Mouse (Mus musculus) right cerebral cortex, postnatal 14 days (tissue): ENCODE measurements around the gene Gm10964.
A peak's percentile ranks its signal among the peaks of the same experiment; 100 is the strongest.

Experiments
- DNase-seq: peaks from one replicate; pipeline ENCODE4 v3.0.0; 2022

The Gm10964 gene

DNA sequence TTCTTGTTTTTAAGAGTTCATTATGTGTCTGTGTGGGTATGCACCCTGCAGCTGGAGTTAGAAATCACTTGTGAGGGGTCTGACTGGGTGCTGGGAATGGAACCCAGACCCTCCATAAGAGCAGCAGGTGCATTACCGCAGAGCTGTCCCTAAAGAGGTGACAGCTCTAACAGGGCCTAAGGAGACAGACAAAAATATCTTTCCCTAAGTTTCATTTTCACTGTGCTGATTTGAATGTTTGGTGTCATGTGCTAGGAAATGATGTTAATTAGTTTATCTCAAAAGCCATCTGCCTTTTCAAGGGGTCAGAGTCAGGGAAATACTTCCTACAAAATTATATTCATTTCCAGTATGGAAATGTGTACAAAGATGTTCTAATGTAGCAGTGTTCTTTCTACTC is at the start of gene Gm10964:
TSS of gene Gm10964 (plus strand) at position 38 of the 400 bp plus-strand sequence.
- no peak for DNase-seq

DNA sequence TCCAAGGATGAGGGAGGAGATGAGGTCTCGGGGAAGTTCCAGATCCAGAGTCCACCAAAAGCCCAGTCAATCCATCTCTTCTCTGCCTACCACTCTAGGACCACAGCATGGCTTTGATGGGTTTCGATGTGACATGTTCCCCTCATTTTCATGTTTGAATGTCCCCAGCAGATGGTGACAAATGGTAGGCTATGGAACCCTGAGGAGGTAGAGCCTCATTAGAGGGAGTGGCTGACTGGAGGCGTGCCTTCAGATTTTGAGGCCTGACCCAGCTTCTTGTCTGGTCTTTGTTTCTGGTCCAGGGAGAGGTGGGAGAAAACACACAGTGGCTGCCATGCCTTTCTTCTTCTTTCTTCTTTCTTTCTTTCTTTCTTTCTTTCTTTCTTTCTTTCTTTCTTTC is 48.7 kb upstream of the Gm10964 start:
- no peak for DNase-seq

- no peak for DNase-seq
Observed at GRCm38 (mm10) chr3:103695556-103695955, 43.6 kb upstream of the Gm10964 start.

DNA sequence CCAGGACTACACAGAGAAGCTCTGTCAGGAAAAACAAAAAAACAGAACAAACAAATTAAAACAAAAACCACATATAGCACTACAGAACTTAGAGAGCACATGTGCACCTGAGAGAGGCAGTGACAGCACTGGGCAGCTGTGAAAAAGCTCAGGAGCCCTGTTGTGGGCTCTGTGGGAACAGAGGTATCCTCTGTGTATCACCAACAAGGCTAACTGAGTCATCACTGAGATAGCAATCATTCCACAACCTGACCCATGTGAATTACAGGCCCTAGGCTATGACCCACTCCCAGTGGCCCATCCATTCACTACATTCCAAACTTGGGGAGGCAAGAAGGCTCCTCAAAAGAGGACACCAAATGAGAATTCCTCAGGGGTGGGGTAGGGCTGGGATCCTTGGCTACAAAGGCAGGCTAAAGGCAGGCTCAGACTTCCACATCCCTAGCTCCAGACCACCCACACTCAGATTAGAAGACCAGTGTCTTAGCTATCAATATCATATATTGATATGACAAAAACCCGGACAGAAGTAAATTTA is 42.7 kb upstream of the Gm10964 start:
- no peak for DNase-seq

DNA sequence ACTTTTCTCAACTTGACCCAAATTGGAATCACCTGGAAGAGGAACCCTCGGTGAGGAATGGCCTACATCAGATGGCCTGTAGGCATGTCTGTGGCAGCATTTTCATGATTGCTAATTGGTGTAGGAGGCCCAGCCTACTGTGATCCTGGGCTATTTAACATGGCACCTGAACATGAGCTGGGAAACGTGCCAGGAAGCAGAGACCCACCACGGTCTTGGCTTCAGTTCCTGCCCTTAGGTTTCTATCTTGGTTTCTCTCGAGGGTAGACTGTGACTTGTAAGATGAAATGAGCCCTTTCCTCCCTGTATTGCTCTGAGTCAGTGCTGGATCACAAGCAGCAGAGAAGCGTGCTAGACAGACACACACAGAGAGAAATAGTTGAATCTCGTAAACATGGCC is 34.5 kb upstream of the Gm10964 start:
- no peak for DNase-seq

- DNase-seq = no peak
Observed at GRCm38 (mm10) chr3:103705426-103705825, 33.7 kb upstream of the Gm10964 start.

- DNase-seq = no peak
Observed at GRCm38 (mm10) chr3:103709470-103710040, 29.6 kb upstream of the Gm10964 start.

- DNase-seq = no peak
Observed at GRCm38 (mm10) chr3:103712196-103712595, 27.0 kb upstream of the Gm10964 start.

DNA sequence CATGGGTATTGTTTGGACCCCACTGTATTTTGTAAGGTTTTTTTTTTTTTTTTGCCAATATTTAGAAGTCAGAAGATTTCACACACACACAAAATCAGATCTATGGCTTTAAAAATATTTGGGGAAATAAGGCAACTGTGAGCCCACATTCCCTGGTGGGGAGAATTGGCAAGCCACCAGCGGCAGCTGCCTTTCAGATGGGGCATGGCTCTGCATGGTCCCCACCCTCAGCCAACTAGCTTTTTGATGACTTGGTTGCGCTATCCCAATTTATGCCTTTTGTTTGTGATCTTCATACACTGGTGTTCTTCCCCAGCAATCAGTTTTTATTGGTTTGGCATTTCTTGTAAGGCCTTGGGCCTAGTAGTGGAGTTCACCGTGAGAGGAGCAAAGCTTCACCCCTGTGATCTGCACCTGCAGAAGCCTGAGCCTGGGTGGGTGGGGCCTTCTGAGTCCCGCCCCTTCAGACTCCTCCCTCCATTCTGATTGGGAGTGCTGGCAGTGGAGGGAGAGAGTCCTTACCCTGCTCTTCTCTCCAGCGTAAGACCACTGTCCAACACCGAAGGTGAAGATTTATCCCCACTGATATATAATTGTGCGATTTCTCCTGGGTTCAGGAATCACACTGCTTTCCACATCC is 24.8 kb upstream of the Gm10964 start:
- DNase-seq = no peak

- DNase-seq = no peak
Observed at GRCm38 (mm10) chr3:103714942-103715341, 24.2 kb upstream of the Gm10964 start.

- no peak for DNase-seq
Observed at GRCm38 (mm10) chr3:103715762-103716693, 23.1 kb upstream of the Gm10964 start.

DNA sequence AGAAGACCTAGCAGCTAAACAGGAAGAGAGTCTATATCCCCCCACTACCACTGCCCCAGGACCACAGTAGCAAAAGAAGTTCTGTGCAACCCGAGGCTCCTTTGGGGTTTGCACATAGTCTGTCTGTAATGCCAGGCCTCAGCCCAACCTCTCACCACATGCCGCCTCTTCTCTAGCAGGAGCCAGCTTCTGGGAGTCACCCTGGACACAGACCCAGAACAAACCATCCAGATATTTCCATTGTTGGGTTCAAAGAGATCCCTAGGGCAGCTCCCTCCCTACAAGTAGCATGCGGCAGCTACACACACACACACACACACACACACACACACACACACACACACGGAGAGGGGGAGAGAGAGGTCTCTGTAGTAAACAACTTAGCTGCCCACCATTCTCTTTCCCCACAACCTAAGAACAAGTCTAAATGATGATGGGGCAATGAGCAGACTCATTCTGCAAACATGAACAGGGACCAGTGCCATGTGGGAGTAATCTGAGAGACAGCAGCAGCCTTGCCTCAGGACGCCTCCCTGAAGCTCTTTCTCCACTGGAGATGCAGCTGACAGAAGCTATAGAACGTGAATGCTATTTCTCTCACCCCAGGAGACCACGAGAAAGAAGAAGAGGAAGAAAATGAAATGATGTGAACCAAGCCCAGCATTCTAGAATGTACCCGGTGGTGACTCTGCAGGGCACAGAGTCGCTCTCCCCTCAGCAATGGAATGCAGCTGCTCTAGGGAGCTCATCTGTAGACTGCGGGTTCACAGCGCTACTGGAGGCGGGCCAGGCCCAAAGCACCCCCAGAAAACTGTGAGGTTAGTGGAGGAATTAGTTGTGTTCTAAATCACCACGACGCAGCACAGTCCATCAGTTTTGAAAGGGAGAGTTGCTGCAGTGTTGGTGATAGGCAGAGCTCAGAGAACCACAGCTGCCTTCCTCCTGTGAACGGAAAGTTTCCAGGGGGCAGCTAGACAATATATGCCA is 22.1 kb upstream of the Gm10964 start:
- no peak for DNase-seq

GRCm38 (mm10) chr3:103718728-103719127 is 20.4 kb upstream of the Gm10964 start:
- no peak for DNase-seq

- DNase-seq = no peak
Observed at GRCm38 (mm10) chr3:103724137-103724536, 15.0 kb upstream of the Gm10964 start.

GRCm38 (mm10) chr3:103726642-103727041 is 12.5 kb upstream of the Gm10964 start:
- no peak for DNase-seq

GRCm38 (mm10) chr3:103727813-103728326 is 11.3 kb upstream of the Gm10964 start:
- DNase-seq = no peak

DNA sequence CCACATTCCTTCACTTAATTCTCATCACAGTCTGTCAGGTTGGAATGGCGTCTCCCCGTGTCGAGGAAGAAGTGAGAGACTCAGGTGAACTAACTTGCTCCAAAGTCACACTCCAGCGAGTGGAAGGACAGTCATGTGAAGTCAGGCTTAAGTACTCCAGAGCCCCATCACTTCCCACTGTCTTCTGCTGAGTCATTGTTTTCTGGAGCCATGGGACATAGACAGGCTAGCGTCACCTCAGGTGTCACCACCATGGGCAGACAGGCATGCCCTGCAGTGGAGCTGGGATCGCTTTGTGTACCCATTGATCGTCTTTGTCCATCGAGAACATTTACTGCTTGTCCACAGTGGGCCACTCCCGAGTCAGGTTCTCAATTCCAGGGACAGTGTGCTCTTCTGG is 9.3 kb upstream of the Gm10964 start:
- DNase-seq = no peak

- DNase-seq = no peak
Observed at GRCm38 (mm10) chr3:103732116-103732515, 7.0 kb upstream of the Gm10964 start.

DNA sequence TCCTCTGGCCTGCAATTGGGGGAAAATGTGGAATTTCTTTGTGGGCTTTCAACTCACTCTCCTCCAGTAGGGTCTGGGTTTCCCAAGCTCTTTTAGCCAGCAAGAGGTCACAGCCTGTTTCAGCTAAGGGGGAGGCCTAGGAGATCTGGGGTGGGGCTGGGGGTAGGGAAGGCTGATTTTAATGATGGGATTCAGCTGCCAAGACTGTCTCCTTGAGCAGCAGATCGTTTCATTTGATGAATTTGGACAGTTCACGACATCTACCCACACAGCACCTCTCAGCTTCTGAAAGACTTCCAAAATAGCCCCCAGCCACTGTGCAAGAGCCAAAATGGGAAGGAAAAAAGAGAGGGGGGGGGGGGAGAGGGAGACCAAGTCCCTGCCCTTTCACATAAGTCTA is 6.0 kb upstream of the Gm10964 start:
- DNase-seq = no peak

- peak; percentile 51 for DNase-seq
Observed at GRCm38 (mm10) chr3:103733799-103734695, 5.1 kb upstream of the Gm10964 start.
